Mouse (Mus musculus) B cell, adult 2 months (primary cell): ENCODE measurements at regions not wholly inside any gene's neighbourhood (a gene's known extent, or its start where the extent isn't known, plus 50 kb on each side); places are given as distances from the start of the nearest gene placed in this dataset.

Experiments used
- DNase-seq, 2 experiments: peaks; one replicate each; pipeline ENCODE4 v3.0.0; 2022

- no peak for DNase-seq
Measured at GRCm38 (mm10) chr11:90088473-90088872, 58.3 kb downstream of the Tmem100 start.

GRCm38 (mm10) chr11:90094052-90094451, 63.9 kb downstream of the Tmem100 start:
- peak in 1 of 2 experiments; percentile 8 for DNase-seq

DNA sequence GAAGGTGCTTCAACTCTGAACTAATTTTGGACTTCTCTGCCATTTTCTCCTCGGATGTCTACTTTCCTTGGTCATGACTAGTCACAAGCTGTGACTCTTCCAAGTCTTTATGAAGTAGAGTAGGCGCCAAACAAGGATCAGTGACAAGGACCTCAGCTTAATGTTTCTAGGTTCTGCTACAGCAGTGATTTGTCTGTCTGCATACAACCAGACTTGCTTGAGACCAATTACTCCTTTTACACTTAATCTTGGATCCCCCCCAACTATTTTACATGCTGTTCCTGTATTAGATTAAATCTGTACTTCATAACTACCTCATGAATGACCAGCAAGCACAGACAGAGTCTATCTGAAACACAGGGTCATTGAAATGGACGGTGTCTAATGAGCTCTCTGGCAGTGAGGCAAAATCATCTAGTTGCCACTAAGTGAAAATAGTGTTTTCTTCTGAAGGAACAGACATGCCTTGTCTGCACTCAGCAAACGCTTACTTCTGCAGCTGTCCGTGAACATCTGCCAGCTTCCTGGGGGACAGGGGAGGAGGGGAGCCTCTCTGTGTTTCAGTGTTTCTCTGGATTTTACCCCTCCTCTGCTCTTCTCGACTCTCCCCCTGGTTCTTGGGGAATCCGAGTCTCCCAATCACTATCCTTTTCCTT, 64.7 kb downstream of the Tmem100 start:
- DNase-seq: no peak

GRCm38 (mm10) chr11:90098471-90098870, 68.3 kb downstream of the Tmem100 start:
- no peak for DNase-seq

DNA sequence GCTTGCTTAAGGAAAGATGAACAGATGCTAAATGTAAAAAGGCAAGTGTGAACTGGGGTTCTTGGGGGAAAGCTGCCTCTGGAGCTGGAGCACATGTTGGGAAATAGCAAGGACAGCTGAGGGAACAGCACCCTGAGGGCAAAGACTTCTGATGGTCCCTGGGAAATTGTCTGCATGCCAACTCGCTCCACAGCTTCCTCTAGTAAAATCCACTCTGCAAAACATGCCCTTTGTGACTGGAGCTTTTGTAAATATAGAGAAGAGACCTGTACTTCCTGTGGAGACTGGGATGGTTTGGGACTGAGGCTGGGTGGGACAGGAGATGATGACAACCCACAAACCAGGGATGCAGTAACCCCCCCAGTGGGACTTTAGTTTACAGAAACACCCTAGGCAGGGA, 69.0 kb downstream of the Tmem100 start:
- no peak for DNase-seq

GRCm38 (mm10) chr11:90100161-90100560, 70.0 kb downstream of the Tmem100 start:
- no peak for DNase-seq

GRCm38 (mm10) chr11:90101284-90101683, 71.1 kb downstream of the Tmem100 start:
- no peak for DNase-seq

GRCm38 (mm10) chr11:90106063-90106798, 76.1 kb downstream of the Tmem100 start:
- DNase-seq: no peak

- no peak for DNase-seq
Measured at GRCm38 (mm10) chr11:90109681-90110111, 77.8 kb upstream of the Gm45716 start.

DNA sequence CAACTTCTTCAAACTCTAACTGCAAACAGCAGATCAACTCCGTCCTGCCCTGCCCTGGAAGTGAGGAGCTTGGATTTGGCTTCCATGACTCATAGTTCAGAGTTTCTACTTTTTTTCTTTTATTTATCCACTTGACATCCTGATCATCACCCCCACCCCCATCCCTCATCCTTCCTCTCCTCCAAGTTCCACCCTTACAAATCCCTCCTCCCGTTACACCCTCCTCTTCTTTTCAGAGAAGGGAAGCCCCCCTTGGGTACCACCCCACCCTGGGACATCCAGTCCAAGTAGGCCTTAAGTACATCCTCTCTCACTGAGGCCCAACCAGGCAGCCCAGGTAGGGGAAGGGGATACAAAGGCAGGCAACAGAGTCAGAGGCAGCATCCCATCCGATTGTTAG, 77.3 kb upstream of the Gm45716 start:
- DNase-seq: no peak

DNA sequence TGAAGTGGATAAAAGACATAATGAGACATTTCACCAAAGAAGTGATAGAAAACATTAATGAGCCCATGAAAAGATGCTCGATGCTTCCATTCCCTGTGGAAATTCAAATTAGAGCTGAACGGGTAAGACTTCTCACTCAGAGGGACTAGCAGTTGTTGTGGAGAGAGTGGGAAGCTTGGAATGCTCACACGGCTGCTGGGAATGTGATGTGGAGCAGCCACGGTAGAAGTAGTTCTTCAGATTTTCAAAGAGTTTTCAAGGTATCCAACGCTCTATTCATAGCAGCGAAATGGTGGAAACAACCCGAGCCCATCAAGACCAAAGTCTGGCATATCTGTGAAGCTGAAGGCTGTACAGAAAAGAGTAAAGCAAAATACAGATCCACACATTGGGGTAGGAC, 75.3 kb upstream of the Gm45716 start:
- DNase-seq: no peak

GRCm38 (mm10) chr11:90116676-90117663, 70.5 kb upstream of the Gm45716 start:
- no peak for DNase-seq

DNA sequence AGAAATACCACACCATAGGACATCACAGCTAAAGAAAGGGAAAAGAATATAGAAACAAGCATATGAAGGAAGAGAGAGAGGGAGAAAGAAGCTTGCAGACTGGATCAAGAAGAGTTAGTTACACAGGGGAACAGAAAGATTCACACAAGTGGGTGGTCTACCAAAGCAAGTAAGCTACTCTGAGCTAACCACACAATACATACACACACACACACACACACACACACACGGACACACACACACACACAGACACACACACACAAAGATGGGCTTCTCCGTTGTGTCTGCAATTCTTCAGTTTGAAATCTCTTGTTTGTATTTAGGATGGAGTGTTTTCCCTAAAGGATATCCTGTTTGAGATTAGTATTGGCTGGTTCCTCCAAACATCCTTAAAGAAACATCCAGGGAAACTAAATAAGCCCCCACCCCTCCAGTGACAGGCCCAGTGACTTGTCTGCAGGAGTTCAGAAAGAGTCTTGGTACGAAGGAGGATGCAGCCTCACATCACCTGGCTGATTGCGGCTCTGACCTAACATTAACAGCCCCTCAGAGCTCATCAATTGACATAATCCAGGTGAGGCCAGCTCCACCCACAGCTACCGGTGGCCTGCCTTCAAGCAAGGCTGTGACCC, 69.7 kb upstream of the Gm45716 start:
- no peak for DNase-seq

- no peak for DNase-seq
Measured at GRCm38 (mm10) chr11:90121902-90122301, 65.6 kb upstream of the Gm45716 start.

GRCm38 (mm10) chr11:90122709-90123108, 64.8 kb upstream of the Gm45716 start:
- DNase-seq: no peak

DNA sequence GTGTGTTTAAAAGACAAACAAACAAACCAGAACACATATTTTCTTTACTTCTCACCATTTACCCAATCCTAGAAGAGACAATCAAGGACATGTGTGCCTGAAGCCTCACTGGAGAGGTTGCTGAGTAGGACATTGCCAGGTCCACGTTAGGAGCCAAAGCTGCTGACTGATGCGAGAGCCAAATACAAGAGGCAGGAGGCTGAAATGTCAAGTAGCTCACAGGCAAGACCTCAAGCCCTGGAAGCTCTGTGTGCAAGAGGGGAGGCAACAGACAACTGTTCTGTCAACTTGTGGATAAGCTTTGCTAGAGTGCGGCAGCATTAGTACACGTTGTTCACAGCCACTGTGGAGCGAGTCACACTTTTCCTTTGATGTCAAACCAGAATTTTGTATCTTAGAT, 63.6 kb upstream of the Gm45716 start:
- no peak for DNase-seq

DNA sequence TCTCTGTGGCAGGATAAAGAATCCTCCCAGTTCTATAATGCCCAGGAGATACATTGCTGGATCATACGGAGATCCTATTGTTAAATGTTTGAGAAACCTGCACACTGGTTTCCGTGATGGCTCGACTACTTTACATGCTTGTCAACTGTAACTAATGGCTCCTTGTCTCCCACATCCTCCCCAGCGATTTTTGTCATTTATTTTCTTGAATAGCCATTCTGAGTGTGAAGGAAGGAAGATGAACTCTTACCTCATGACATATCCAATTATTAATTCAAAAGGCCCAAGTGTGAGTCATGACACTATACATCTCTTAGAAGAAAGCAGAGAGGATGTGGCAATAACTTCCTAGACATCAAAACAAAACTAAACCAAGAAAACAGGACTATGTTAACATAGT, 61.2 kb upstream of the Gm45716 start:
- no peak for DNase-seq

DNA sequence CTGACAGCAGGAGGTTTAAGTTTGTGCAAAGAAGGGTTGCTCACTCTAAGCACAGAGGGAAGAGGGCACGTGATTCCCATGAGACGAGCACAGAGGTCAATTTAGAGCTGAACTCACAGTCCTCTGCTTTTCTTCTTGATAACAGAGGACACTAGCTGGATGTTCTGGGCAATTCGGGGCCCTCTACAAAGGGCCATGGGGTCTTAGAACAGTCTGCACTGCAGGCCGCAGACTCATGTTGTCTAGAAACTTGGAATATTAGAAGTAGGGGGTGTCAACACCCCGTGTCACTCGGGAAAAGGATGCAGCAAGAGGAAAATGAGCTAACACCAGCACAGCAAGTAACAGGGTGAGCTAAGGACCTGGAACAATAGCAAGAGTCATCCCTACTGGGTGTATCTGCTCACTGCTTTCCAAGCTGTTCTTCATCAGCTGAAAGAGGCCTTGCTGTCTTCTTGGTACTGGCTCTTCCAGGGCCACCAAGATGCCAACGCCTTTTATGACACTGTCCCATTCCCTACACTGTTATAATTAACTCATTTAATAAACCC, 58.5 kb upstream of the Gm45716 start:
- DNase-seq: no peak

- DNase-seq: no peak
Measured at GRCm38 (mm10) chr11:90129793-90130624, 57.5 kb upstream of the Gm45716 start.

GRCm38 (mm10) chr11:90130635-90131034, 56.8 kb upstream of the Gm45716 start:
- DNase-seq: no peak

- no peak for DNase-seq
Measured at GRCm38 (mm10) chr11:90132579-90132978, 54.9 kb upstream of the Gm45716 start.

GRCm38 (mm10) chr11:90136307-90136706, 51.2 kb upstream of the Gm45716 start:
- DNase-seq: no peak
